Mouse (Mus musculus): ENCODE results near the gene ccdc198. TPM values are rescaled to one million over a fixed set of nuclear protein-coding genes. Genes with fewer than 3 reads are reported as not detected.
A peak's percentile ranks its signal among the peaks of the same experiment; 100 is the strongest.
"Not testable (repeated sequence)": the region's sequence is repeated elsewhere in the genome, so short reads cannot be mapped to it uniquely, and the experiment has no call there.

Gene ccdc198
- polyA plus RNA-seq, 1 experiment from 2014 or later = 1.5 TPM

- H3K9ac ChIP-seq (replicated peaks) = no peak overlapping the region
- H3K9me3 ChIP-seq (ENCODE audit: low read length) = no peaks in the 10 kb centered on the region
- no peak overlapping the region for H3K4me2 ChIP-seq (ENCODE audit: low read depth, low read length)
- H3K4me3 ChIP-seq (ENCODE audit: low read depth, low read length) = no peak overlapping the region
- WGBS (ENCODE audit: insufficient replicate concordance) = 88% methylated on average over 3 of the region's 3 CpGs
- DNase-seq = no peak
- no peak for TF ChIP-seq CTCF (IDR thresholded peaks at IDR 0.05; ENCODE audit: low read depth)
- no peak for TF ChIP-seq EP300 (IDR thresholded peaks at IDR 0.05; ENCODE audit: low read depth)
- no peaks in the 10 kb centered on the region for H3K27me3 ChIP-seq (ENCODE audit: insufficient read depth, low read length)
- H3K36me3 ChIP-seq (replicated peaks; ENCODE audit: insufficient read depth, low read length) = no peaks in the 10 kb centered on the region
- H3K4me1 ChIP-seq (ENCODE audit: insufficient read depth) = no peaks in the 10 kb centered on the region
- ATAC-seq = no peak
- no peak overlapping the region for H3K27ac ChIP-seq (ENCODE audit: low read depth)
Measured at GRCm38 (mm10) chr14:49231845-49232244, 13.4 kb downstream of the ccdc198 start.

- Histone ChIP-seq H3K36me3 (replicated peaks; ENCODE audit: insufficient read depth, low read length) (no peaks in the 10 kb centered on the region), H3K9ac (replicated peaks) (no peak overlapping the region), H3K27ac (ENCODE audit: low read depth) (no peak overlapping the region), H3K9me3 (ENCODE audit: low read length) (no peaks in the 10 kb centered on the region), H3K27me3 (ENCODE audit: insufficient read depth, low read length) (no peaks in the 10 kb centered on the region), H3K4me3 (ENCODE audit: low read depth, low read length) (no peak overlapping the region), H3K4me2 (ENCODE audit: low read depth, low read length) (no peak overlapping the region), H3K4me1 (ENCODE audit: insufficient read depth) (no peaks in the 10 kb centered on the region)
- ATAC-seq (no peak), DNase-seq (peak; percentile 18)
- 76% methylated on average over 11 of the region's 11 CpGs for WGBS (ENCODE audit: insufficient replicate concordance)
- no peak for TF ChIP-seq CTCF (IDR thresholded peaks at IDR 0.05; ENCODE audit: low read depth)
- TF ChIP-seq EP300 (IDR thresholded peaks at IDR 0.05; ENCODE audit: low read depth) = no peak
Measured at GRCm38 (mm10) chr14:49226986-49227385, 18.3 kb downstream of the ccdc198 start.

GRCm38 (mm10) chr14:49226471-49226870, 18.8 kb downstream of the ccdc198 start:
- Histone ChIP-seq H3K36me3 (replicated peaks; ENCODE audit: insufficient read depth, low read length) (no peaks in the 10 kb centered on the region), H3K4me1 (ENCODE audit: insufficient read depth) (no peaks in the 10 kb centered on the region), H3K4me2 (ENCODE audit: low read depth, low read length) (no peak overlapping the region), H3K9me3 (ENCODE audit: low read length) (no peaks in the 10 kb centered on the region), H3K27me3 (ENCODE audit: insufficient read depth, low read length) (no peaks in the 10 kb centered on the region), H3K27ac (ENCODE audit: low read depth) (no peak overlapping the region), H3K9ac (replicated peaks) (no peak overlapping the region), H3K4me3 (ENCODE audit: low read depth, low read length) (no peak overlapping the region)
- ATAC-seq = no peak
- TF ChIP-seq EP300 (IDR thresholded peaks at IDR 0.05; ENCODE audit: low read depth) (no peak), CTCF (IDR thresholded peaks at IDR 0.05; ENCODE audit: low read depth) (no peak)
- DNase-seq = no peak
- WGBS (ENCODE audit: insufficient replicate concordance) = 80% methylated on average over 7 of the region's 7 CpGs

GRCm38 (mm10) chr14:49221771-49222170, 23.5 kb downstream of the ccdc198 start:
- 60% methylated on average over 2 of the region's 2 CpGs for WGBS (ENCODE audit: insufficient replicate concordance)
- H3K4me2 ChIP-seq (ENCODE audit: low read depth, low read length) = no peak overlapping the region
- no peak for TF ChIP-seq EP300 (IDR thresholded peaks at IDR 0.05; ENCODE audit: low read depth)
- no peak for TF ChIP-seq CTCF (IDR thresholded peaks at IDR 0.05; ENCODE audit: low read depth)
- H3K9ac ChIP-seq (replicated peaks) = no peak overlapping the region
- no peaks in the 10 kb centered on the region for H3K9me3 ChIP-seq (ENCODE audit: low read length)
- no peak overlapping the region for H3K27ac ChIP-seq (ENCODE audit: low read depth)
- H3K36me3 ChIP-seq (replicated peaks; ENCODE audit: insufficient read depth, low read length) = no peaks in the 10 kb centered on the region
- no peaks in the 10 kb centered on the region for H3K27me3 ChIP-seq (ENCODE audit: insufficient read depth, low read length)
- H3K4me3 ChIP-seq (ENCODE audit: low read depth, low read length) = no peak overlapping the region
- ATAC-seq = no peak
- H3K4me1 ChIP-seq (ENCODE audit: insufficient read depth) = no peaks in the 10 kb centered on the region
- DNase-seq = no peak

GRCm38 (mm10) chr14:49219466-49220022, 25.7 kb downstream of the ccdc198 start:
- H3K9ac ChIP-seq (replicated peaks); ATAC-seq; DNase-seq; H3K4me1 ChIP-seq (ENCODE audit: insufficient read depth); H3K36me3 ChIP-seq (replicated peaks; ENCODE audit: insufficient read depth, low read length); H3K4me3 ChIP-seq (ENCODE audit: low read depth, low read length); H3K9me3 ChIP-seq (ENCODE audit: low read length); H3K27ac ChIP-seq (ENCODE audit: low read depth); H3K4me2 ChIP-seq (ENCODE audit: low read depth, low read length); H3K27me3 ChIP-seq (ENCODE audit: insufficient read depth, low read length): not testable (repeated sequence)
- 66% methylated on average over 4 of the region's 4 CpGs for WGBS (ENCODE audit: insufficient replicate concordance)

- ATAC-seq = no peak
- TF ChIP-seq CTCF (IDR thresholded peaks at IDR 0.05; ENCODE audit: low read depth) (no peak), EP300 (IDR thresholded peaks at IDR 0.05; ENCODE audit: low read depth) (no peak)
- Histone ChIP-seq H3K27me3 (ENCODE audit: insufficient read depth, low read length) (no peaks in the 10 kb centered on the region), H3K9ac (replicated peaks) (no peak overlapping the region), H3K36me3 (replicated peaks; ENCODE audit: insufficient read depth, low read length) (no peaks in the 10 kb centered on the region), H3K4me3 (ENCODE audit: low read depth, low read length) (no peak overlapping the region), H3K4me1 (ENCODE audit: insufficient read depth) (no peaks in the 10 kb centered on the region), H3K9me3 (ENCODE audit: low read length) (no peaks in the 10 kb centered on the region), H3K27ac (ENCODE audit: low read depth) (no peak overlapping the region), H3K4me2 (ENCODE audit: low read depth, low read length) (no peak overlapping the region)
- 70% methylated on average over 7 of the region's 7 CpGs for WGBS (ENCODE audit: insufficient replicate concordance)
- no peak for DNase-seq
Measured at GRCm38 (mm10) chr14:49218677-49219076, 26.6 kb downstream of the ccdc198 start.

- not testable (repeated sequence) for H3K9me3 ChIP-seq (ENCODE audit: low read length); H3K9ac ChIP-seq (replicated peaks); H3K27me3 ChIP-seq (ENCODE audit: insufficient read depth, low read length); ATAC-seq; H3K36me3 ChIP-seq (replicated peaks; ENCODE audit: insufficient read depth, low read length); H3K4me3 ChIP-seq (ENCODE audit: low read depth, low read length); H3K4me2 ChIP-seq (ENCODE audit: low read depth, low read length); H3K4me1 ChIP-seq (ENCODE audit: insufficient read depth); H3K27ac ChIP-seq (ENCODE audit: low read depth); DNase-seq
- WGBS (ENCODE audit: insufficient replicate concordance) = 46% methylated on average over 3 of the region's 3 CpGs
Measured at GRCm38 (mm10) chr14:49210215-49210614, 35.1 kb downstream of the ccdc198 start.

Measured in liver, postnatal 0 days (tissue).